Mouse (Mus musculus): Measurements from ENCODE around the gene Dchs1.

DNA sequence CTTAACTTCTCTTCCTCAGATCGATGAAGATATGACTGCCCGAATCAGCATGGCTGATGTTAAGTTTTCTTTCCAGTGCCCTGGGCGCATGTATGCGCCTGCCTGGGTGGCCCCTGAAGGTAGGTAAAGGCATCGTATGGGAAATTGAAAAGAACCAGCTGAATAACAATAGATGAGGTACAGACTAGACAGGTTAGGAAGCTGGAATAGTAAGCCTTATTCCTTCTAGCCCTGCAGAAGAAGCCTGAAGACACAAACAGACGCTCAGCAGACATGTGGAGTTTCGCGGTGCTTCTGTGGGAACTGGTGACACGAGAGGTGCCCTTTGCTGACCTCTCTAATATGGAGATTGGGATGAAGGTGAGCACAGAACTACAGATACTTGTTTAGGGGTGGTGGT is 45.5 kb downstream of the Dchs1 start:
- TF ChIP-seq POLR2A (IDR thresholded peaks at IDR 0.05; ENCODE audit: low read depth, low read length) (no peak), CTCF (IDR thresholded peaks at IDR 0.05; ENCODE audit: extremely low read depth, insufficient read depth, insufficient read length, insufficient replicate concordance) (no peak)

All from spleen, adult 2 months (tissue).